Mouse (Mus musculus) erythroblast, embryonic 14.5 days (primary cell): Measurements from ENCODE around the gene Olfr193.

Source experiments
- GATA1 ChIP-seq: IDR thresholded peaks from 2 replicates; pipeline ENCODE4 v1.6.1; 2012; ENCODE audit warnings: low read length, inconsistent platforms, mixed read lengths
- TAL1 ChIP-seq: IDR thresholded peaks from 3 replicates; pipeline ENCODE4 v1.6.1; 2012; ENCODE audit warnings: low read length, inconsistent platforms, mixed read lengths

DNA sequence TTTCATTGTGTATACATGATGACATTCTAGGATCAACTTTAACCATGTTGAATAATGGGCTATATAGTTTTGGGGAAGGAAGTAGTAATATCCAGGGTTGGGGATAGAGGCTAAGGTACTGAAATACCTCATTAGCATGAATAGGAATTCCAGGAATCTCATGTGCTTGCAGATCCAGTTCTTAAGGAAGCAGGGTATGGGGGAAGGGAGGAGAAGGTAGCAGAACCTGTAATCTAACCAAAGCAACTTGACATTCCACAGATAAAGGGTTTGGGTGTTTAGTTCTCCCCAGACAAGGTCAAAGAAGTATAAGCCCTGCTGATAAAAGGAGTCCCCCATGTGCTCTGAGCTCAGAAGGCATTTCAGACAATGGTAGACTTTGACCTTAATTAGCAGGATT, 29.4 kb upstream of the Olfr193 start:
- TF ChIP-seq GATA1 (no peak), TAL1 (no peak)
